Mouse (Mus musculus) kidney, adult 2 months (tissue): ENCODE measurements around the gene Slain2.

Source experiments
- CTCF ChIP-seq: fragments of 200-500 bp; conservative IDR thresholded peaks from 2 replicates; pipeline ENCODE4 v1.5.1; 2011; ENCODE audit warnings: low read depth, mild to moderate bottlenecking, control low read depth, low read length, moderate library complexity, mixed read lengths; ENCODE audit not compliant: insufficient read depth, insufficient read length
- POLR2A ChIP-seq: fragments of 200-500 bp; IDR thresholded peaks from one replicate; pipeline ENCODE4 v1.6.1; 2011; ENCODE audit warnings: low read depth, low read length, control low read depth

DNA sequence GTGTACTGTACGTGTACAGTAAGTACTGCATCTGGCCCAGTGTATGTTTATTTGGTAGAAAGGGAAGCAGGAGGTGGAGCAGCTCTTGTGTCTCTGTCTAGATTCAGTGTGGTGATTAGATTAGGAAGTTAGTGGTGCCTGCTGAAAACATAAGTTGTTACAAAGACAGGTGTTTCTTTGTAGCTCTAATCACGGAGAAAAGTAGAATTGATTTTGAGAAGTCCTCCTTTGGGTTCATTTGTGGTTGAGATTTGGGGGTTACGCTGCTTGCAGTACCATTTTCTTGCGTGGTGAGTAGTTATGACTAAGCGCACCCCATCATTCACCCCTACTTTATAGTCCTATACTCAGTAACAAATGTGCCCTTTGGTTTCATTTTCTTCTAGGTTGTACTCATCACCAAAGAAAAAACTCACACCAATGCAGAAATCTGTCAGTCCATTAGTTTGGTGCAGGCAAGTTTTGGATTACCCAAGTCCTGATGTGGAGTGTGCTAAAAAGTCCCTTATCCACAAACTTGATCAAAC, 26.9 kb downstream of the Slain2 start:
- TF ChIP-seq CTCF: no peak
- TF ChIP-seq POLR2A: no peak
